Mouse (Mus musculus) heart, postnatal 0 days (tissue): ENCODE measurements at regions not wholly inside any gene's neighbourhood (a gene's known extent, or its start where the extent isn't known, plus 50 kb on each side); places are given as distances from the start of the nearest gene placed in this dataset.
A peak's percentile ranks its signal among the peaks of the same experiment; 100 is the strongest.

ENCODE experiments used
- ATAC-seq: fragments of 200-750 bp; cut with Nextera tagmentation; 2 replicates; pipeline ENCODE4 v1.8.0; 2017; ENCODE audit warnings: low read depth, moderate number of reproducible peaks, moderate library complexity; ENCODE audit not compliant: insufficient read depth
- DNase-seq: peaks from one replicate; pipeline ENCODE4 v3.0.0-alpha.2; 2016; ENCODE audit warnings: low spot score
- H3K27ac ChIP-seq: fragments of 300-500 bp; sonication (generic); 2 replicates; pipeline ENCODE4 v1.5.1; 2014; ENCODE audit warnings: low read depth, mild to moderate bottlenecking
- H3K27me3 ChIP-seq: fragments of 300-500 bp; sonication (generic); 2 replicates; pipeline ENCODE4 v1.6.1; 2014; ENCODE audit warnings: low read length, mixed read lengths; ENCODE audit not compliant: control insufficient read depth, insufficient read depth
- H3K36me3 ChIP-seq: fragments of 300-500 bp; sonication (generic); replicated peaks from 2 replicates; pipeline ENCODE4 v1.6.1; 2014; ENCODE audit warnings: low read length, mixed read lengths; ENCODE audit not compliant: control insufficient read depth, insufficient read depth
- H3K4me1 ChIP-seq: fragments of 300-500 bp; sonication (generic); 2 replicates; pipeline ENCODE4 v1.6.1; 2014; ENCODE audit warnings: antibody characterized with exemption; ENCODE audit not compliant: control insufficient read depth, insufficient read depth
- H3K4me2 ChIP-seq: fragments of 300-500 bp; sonication (generic); 2 replicates; pipeline ENCODE4 v1.6.1; 2014; ENCODE audit warnings: low read depth, mild to moderate bottlenecking, low read length, moderate library complexity
- H3K4me3 ChIP-seq: fragments of 300-500 bp; sonication (generic); 2 replicates; pipeline ENCODE4 v1.5.1; 2014; ENCODE audit warnings: low read depth, low read length
- H3K9ac ChIP-seq: fragments of 300-500 bp; sonication (generic); replicated peaks from 2 replicates; pipeline ENCODE4 v1.6.1; 2014; ENCODE audit warnings: low read depth, low read length, mixed read lengths
- H3K9me3 ChIP-seq: fragments of 300-500 bp; sonication (generic); replicated peaks from 2 replicates; pipeline ENCODE4 v1.6.1; 2016; ENCODE audit warnings: low read length; ENCODE audit not compliant: control insufficient read depth
- CTCF ChIP-seq: IDR thresholded peaks from 2 replicates; pipeline ENCODE4 v1.5.1; 2016; ENCODE audit warnings: antibody characterized with exemption, control low read depth, low read depth
- EP300 ChIP-seq: IDR thresholded peaks from 2 replicates; pipeline ENCODE4 v1.6.1; 2016; ENCODE audit warnings: antibody characterized with exemption, low read depth
- WGBS: fragments of 180-500 bp; shearing (Covaris S2); extraction: QIAGEN DNeasy Blood & Tissue Kit; methylation state at CpG from one replicate; pipeline ENCODE4 v1.1.7; 2014; 5-methylcytosine and 5-hydroxymethylcytosine counted together

DNA sequence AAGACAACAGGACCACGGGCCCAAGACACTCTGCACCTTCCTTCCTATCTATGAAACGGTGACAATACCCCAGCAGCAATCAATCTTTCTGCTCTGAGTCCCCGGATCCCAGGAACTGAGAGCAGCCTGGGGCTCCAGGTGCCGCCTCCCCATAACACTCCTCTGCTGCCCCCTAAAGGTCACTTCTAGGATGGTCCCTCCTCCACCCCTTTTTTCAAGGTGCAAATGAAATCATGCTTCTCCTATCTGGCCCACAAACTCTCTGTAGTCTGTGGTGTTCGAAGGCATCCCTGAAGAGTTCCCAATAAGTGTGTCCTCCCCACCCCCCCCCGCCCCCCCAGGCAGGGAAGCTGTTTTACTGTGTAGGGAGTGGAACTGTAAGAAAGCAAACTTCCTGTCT is 147.9 kb downstream of the Unc5cl start:
- TF ChIP-seq EP300 (no peak), CTCF (peak; percentile 86)
- no peaks in the 10 kb centered on the region for H3K36me3 ChIP-seq
- no peak overlapping the region for H3K9ac ChIP-seq
- H3K4me3 ChIP-seq = no peak overlapping the region
- DNase-seq (peak; percentile 57), ATAC-seq (0 out of 2 replicates have a peak, but pooled peaks have one; percentile 35)
- no peak overlapping the region for H3K27ac ChIP-seq
- 3% methylated on average over 6 of the region's 6 CpGs for WGBS
- H3K9me3 ChIP-seq = no peaks in the 10 kb centered on the region
- H3K4me2 ChIP-seq = no peak overlapping the region
- no peaks in the 10 kb centered on the region for H3K4me1 ChIP-seq
- H3K27me3 ChIP-seq = 0 out of 2 replicates have a peak, but pooled peaks cover 5% of the 10 kb centered on the region

DNA sequence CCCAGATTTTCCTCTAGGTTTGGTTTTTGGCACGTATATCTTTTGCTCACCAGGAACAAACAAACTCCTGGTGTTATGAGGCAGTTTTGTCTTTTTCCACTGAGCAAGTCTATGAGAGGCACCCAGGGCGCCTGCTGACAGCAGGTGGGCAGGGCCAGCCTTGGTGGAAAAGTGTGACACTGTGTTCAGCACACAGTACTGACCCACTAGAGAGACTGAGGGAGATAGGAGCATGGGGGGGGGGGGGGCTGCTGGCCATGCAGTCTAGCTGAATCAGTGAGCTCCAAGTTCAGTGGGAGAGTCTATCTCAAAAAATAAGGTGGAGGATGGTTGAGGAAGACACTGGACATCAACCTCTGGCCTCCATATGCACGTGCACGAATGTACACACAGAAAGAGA is 152.1 kb downstream of the Unc5cl start:
- 77% methylated on average over 4 of the region's 4 CpGs for WGBS
- Histone ChIP-seq H3K36me3 (no peaks in the 10 kb centered on the region), H3K27me3 (0 out of 2 replicates have a peak, but pooled peaks cover 5% of the 10 kb centered on the region), H3K4me1 (no peaks in the 10 kb centered on the region), H3K4me2 (no peak overlapping the region), H3K4me3 (no peak overlapping the region), H3K9ac (no peak overlapping the region), H3K9me3 (no peaks in the 10 kb centered on the region), H3K27ac (no peak overlapping the region)
- no peak for ATAC-seq
- TF ChIP-seq CTCF (no peak), EP300 (no peak)
- no peak for DNase-seq

- DNase-seq (no peak), ATAC-seq (no peak)
- H3K9me3 ChIP-seq = no peaks in the 10 kb centered on the region
These were observed 153.6 kb downstream of the Unc5cl start for GRCm38 (mm10) chr17:48608315-48608714.

GRCm38 (mm10) chr17:48610107-48610506 is 155.4 kb downstream of the Unc5cl start:
- 78% methylated on average over 10 of the region's 10 CpGs for WGBS
- TF ChIP-seq EP300 (no peak), CTCF (no peak)
- no peaks in the 10 kb centered on the region for H3K9me3 ChIP-seq
- DNase-seq = no peak
- H3K36me3 ChIP-seq = no peaks in the 10 kb centered on the region
- H3K27me3 ChIP-seq = 0 out of 2 replicates have a peak, but pooled peaks cover 5% of the 10 kb centered on the region
- no peaks in the 10 kb centered on the region for H3K4me1 ChIP-seq
- H3K9ac ChIP-seq = no peak overlapping the region
- H3K4me2 ChIP-seq = no peak overlapping the region
- ATAC-seq = no peak
- H3K4me3 ChIP-seq = no peak overlapping the region
- H3K27ac ChIP-seq = no peak overlapping the region

More at GRCm38 (mm10) chr17:48608315-48608714, 153.6 kb downstream of the Unc5cl start:
- H3K36me3 ChIP-seq = no peaks in the 10 kb centered on the region
- H3K27ac ChIP-seq = no peak overlapping the region
- H3K27me3 ChIP-seq = 0 out of 2 replicates have a peak, but pooled peaks cover 5% of the 10 kb centered on the region
- H3K4me3 ChIP-seq = no peak overlapping the region
- WGBS = 79% methylated on average over 3 of the region's 3 CpGs
- H3K4me1 ChIP-seq = no peaks in the 10 kb centered on the region
- H3K9ac ChIP-seq = no peak overlapping the region
- H3K4me2 ChIP-seq = no peak overlapping the region
- TF ChIP-seq CTCF (no peak), EP300 (no peak)

DNA sequence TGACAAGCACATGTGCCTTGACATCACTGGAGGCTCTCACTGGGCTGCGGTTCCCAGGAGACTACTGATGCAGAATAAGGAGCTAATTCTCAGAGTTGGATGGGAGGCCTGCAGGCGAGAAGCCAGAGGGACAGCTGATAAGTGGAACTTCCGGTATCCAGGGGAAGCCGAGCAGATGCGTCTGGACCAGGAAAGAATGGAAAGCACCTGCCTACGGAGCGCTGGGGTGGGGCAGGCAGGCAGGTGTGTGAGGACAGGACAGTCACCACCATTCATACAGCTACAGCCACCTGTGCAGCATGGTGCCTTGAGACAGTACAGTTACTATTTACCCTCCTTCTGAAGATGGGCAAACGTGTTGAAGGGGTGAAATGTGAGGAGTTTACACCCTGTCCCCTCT is 156.1 kb downstream of the Unc5cl start:
- Histone ChIP-seq H3K27ac (no peak overlapping the region), H3K27me3 (0 out of 2 replicates have a peak, but pooled peaks cover 5% of the 10 kb centered on the region), H3K9me3 (no peaks in the 10 kb centered on the region), H3K36me3 (no peaks in the 10 kb centered on the region), H3K9ac (no peak overlapping the region), H3K4me2 (no peak overlapping the region), H3K4me1 (no peaks in the 10 kb centered on the region), H3K4me3 (no peak overlapping the region)
- no peak for ATAC-seq
- 52% methylated on average over 8 of the region's 8 CpGs for WGBS
- no peak for DNase-seq
- no peak for TF ChIP-seq EP300

DNA sequence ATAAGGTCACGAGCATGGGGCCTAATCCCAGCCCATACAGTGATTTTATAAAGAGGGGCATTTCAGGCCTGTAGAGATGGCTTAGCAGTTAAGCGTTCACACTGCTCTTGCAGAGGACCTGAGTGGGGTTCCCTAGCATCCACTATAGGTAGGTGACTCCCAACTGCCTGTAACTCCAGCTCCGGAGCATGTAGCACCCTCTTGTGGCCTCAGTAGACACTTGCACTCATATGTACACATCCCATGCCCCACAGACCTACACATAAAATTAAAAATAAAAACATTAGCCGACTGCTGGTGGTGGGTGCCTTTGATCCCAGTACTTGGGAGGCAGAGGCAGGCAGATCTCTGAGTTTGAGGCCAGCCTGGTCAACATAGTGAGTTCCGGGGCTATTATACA is 158.8 kb downstream of the Unc5cl start:
- ATAC-seq (no peak), DNase-seq (no peak)
- H3K9me3 ChIP-seq = no peaks in the 10 kb centered on the region
- no peaks in the 10 kb centered on the region for H3K4me1 ChIP-seq
- TF ChIP-seq CTCF (no peak), EP300 (no peak)
- no peak overlapping the region for H3K27ac ChIP-seq
- H3K4me2 ChIP-seq = no peak overlapping the region
- no peaks in the 10 kb centered on the region for H3K36me3 ChIP-seq
- no peaks in the 10 kb centered on the region for H3K27me3 ChIP-seq
- H3K9ac ChIP-seq = no peak overlapping the region
- no peak overlapping the region for H3K4me3 ChIP-seq
- WGBS = 82% methylated on average over 5 of the region's 5 CpGs
